Mouse (Mus musculus) ES-Bruce4 (cell line): ENCODE data around the gene Arl4c. TPM values are rescaled to one million over a fixed set of nuclear protein-coding genes. Genes with fewer than 3 reads are reported as not detected.
A peak's percentile ranks its signal among the peaks of the same experiment; 100 is the strongest.

ENCODE experiments used
- H3K27ac ChIP-seq: 2 replicates; pipeline ENCODE4 v1.5.1; 2012; ENCODE audit warnings: low read length, inconsistent platforms; ENCODE audit not compliant: insufficient read depth
- H3K27me3 ChIP-seq: 2 replicates; pipeline ENCODE4 v1.6.1; 2012; ENCODE audit warnings: mild to moderate bottlenecking, low read length, inconsistent platforms; ENCODE audit not compliant: control insufficient read depth, poor library complexity, insufficient read depth, severe bottlenecking
- H3K36me3 ChIP-seq: 2 replicates; pipeline ENCODE4 v1.6.1; 2012; ENCODE audit warnings: inconsistent platforms, mild to moderate bottlenecking, low read length, moderate library complexity; ENCODE audit not compliant: control insufficient read depth, poor library complexity, insufficient read depth, severe bottlenecking
- H3K4me1 ChIP-seq: one replicate; pipeline ENCODE4 v1.8.1; 2011; ENCODE audit warnings: low read length; ENCODE audit not compliant: control insufficient read depth, insufficient read depth
- H3K4me3 ChIP-seq: 2 replicates; pipeline ENCODE4 v1.5.1; 2011; ENCODE audit warnings: low read depth, mild to moderate bottlenecking, low read length
- H3K9ac ChIP-seq: 2 replicates; pipeline ENCODE4 v1.6.1; 2012; ENCODE audit warnings: low read depth, mild to moderate bottlenecking, inconsistent platforms; ENCODE audit not compliant: poor library complexity, severe bottlenecking
- H3K9me3 ChIP-seq: replicated peaks from 2 replicates; pipeline ENCODE4 v1.6.1; 2012; ENCODE audit warnings: mild to moderate bottlenecking, low read length, inconsistent platforms; ENCODE audit not compliant: control insufficient read depth, poor library complexity, insufficient read depth, severe bottlenecking
- CTCF ChIP-seq: IDR thresholded peaks from one replicate; pipeline ENCODE4 v1.8.1; 2011; ENCODE audit warnings: low read depth, low read length
- EP300 ChIP-seq: IDR thresholded peaks from 2 replicates; pipeline ENCODE4 v1.6.1; 2011; ENCODE audit warnings: low read depth, low read length; ENCODE audit not compliant: insufficient read depth
- POLR2A ChIP-seq: IDR thresholded peaks from one replicate; pipeline ENCODE4 v1.8.1; 2011; ENCODE audit warnings: low read length; ENCODE audit not compliant: insufficient read depth
- polyA plus RNA-seq: library from polyadenylated mRNA; stranded (reverse); fragments of >200 nt; gene quantifications from 2 replicates; pipeline ENCODE4 v1.2.4, GENCODE M21; 2011; ENCODE audit warnings: low read depth; ENCODE audit not compliant: missing spikeins, insufficient read depth, insufficient read length

Arl4c gene
- polyA plus RNA-seq, 1 experiment: 108 TPM

- Histone ChIP-seq H3K4me1 (no peaks in the 10 kb centered on the region), H3K9ac (no peak overlapping the region), H3K4me3 (no peak overlapping the region), H3K27me3 (no peaks in the 10 kb centered on the region), H3K27ac (no peak overlapping the region), H3K36me3 (no peaks in the 10 kb centered on the region), H3K9me3 (no peaks in the 10 kb centered on the region)
- TF ChIP-seq POLR2A (no peak), CTCF (no peak), EP300 (no peak)
These were observed 23.7 kb upstream of the Arl4c start for GRCm38 (mm10) chr1:88725716-88726115.

DNA sequence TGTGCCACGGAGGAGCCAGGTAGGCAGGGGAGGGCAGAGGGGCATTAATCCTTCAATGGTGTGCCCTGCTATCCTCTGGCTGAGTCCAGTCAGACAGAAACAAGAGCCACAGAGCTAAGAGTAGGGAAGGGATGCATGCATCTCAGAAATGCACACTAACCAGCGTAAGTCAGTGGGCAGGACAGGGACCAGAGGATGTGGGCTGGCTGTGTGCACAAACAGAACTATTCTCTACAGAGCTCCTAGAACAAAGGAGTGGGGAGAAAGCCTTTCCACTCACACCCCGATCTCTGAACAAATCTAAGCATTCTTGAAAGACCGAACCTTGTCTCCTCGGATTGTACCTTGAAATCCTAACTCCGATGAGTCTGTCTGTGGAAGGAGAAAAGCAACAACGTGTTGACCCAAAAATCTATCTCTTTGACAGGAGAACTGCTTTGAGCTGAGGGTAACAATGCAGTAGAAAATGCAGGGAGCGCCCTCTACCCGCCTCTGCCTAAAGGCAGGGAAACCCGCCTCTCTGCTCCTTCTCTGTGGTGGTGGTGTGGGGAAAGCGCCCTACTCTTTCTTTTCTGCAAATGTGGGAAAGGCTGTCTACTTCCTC, 18.7 kb upstream of the Arl4c start:
- peaks cover 2% of the 10 kb centered on the region; the same call in 1 of the 2 replicates for H3K27me3 ChIP-seq
- TF ChIP-seq CTCF (peak; percentile 57), EP300 (no peak), POLR2A (no peak)

GRCm38 (mm10) chr1:88718563-88718962, 16.5 kb upstream of the Arl4c start:
- Histone ChIP-seq H3K27ac (no peak overlapping the region), H3K4me1 (no peaks in the 10 kb centered on the region)
- TF ChIP-seq POLR2A: no peak
- no peak for TF ChIP-seq CTCF
- TF ChIP-seq EP300: no peak

More for the DNA sequence above, 18.7 kb upstream of the Arl4c start:
- no peak overlapping the region for H3K4me3 ChIP-seq
- no peaks in the 10 kb centered on the region for H3K9me3 ChIP-seq
- H3K9ac ChIP-seq: no peak overlapping the region
- H3K27ac ChIP-seq: no peak overlapping the region
- H3K36me3 ChIP-seq: no peaks in the 10 kb centered on the region
- H3K4me1 ChIP-seq: no peaks in the 10 kb centered on the region

DNA sequence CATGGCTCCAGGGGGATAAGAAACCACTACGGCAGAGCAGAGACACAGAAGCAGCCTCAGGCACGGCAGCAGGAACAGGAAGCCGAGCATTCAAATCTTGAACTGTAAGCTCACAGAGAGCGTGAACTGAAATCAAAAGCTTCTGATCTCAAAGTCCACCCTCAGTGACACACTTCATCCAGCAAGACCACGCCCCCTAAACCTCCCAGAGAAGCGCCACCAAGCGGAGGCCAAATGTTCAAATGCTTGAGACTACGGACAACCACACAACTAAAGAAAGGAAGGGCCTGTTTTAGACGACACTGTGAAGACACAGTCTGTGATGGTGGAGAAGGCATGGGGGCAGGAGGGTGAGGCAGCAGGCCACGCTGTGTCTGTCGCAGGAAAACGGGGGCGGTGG, 15.7 kb upstream of the Arl4c start:
- Histone ChIP-seq H3K9me3 (no peaks in the 10 kb centered on the region), H3K27me3 (peaks cover 2% of the 10 kb centered on the region; the same call in 1 of the 2 replicates), H3K9ac (no peak overlapping the region), H3K4me1 (no peaks in the 10 kb centered on the region), H3K36me3 (no peaks in the 10 kb centered on the region), H3K4me3 (no peak overlapping the region), H3K27ac (no peak overlapping the region)
- no peak for TF ChIP-seq POLR2A
- no peak for TF ChIP-seq EP300
- TF ChIP-seq CTCF: peak; percentile 34

More at GRCm38 (mm10) chr1:88718563-88718962, 16.5 kb upstream of the Arl4c start:
- no peak overlapping the region for H3K4me3 ChIP-seq
- H3K9me3 ChIP-seq: no peaks in the 10 kb centered on the region
- no peak overlapping the region for H3K9ac ChIP-seq
- H3K36me3 ChIP-seq: no peaks in the 10 kb centered on the region
- peaks cover 2% of the 10 kb centered on the region; the same call in 1 of the 2 replicates for H3K27me3 ChIP-seq

GRCm38 (mm10) chr1:88712011-88712410, 10.0 kb upstream of the Arl4c start:
- Histone ChIP-seq H3K36me3 (no peaks in the 10 kb centered on the region), H3K4me3 (no peak overlapping the region), H3K27me3 (no peaks in the 10 kb centered on the region), H3K9ac (no peak overlapping the region), H3K4me1 (no peaks in the 10 kb centered on the region), H3K9me3 (no peaks in the 10 kb centered on the region), H3K27ac (no peak overlapping the region)
- TF ChIP-seq EP300 (no peak), POLR2A (no peak), CTCF (no peak)

- Histone ChIP-seq H3K27me3 (no peaks in the 10 kb centered on the region), H3K27ac (no peak overlapping the region), H3K36me3 (no peaks in the 10 kb centered on the region), H3K4me1 (peaks cover 1% of the 10 kb centered on the region), H3K9me3 (no peaks in the 10 kb centered on the region), H3K9ac (no peak overlapping the region), H3K4me3 (no peak overlapping the region)
- TF ChIP-seq POLR2A (no peak), CTCF (no peak), EP300 (no peak)
These were observed 6.8 kb upstream of the Arl4c start for GRCm38 (mm10) chr1:88708646-88709305.
